In genomic region chr7:126884286-126885164, GRCm38 (mm10) we compare ENCODE assay signal across 8 mouse cellular contexts. TPM values are rescaled to one million over a fixed set of nuclear protein-coding genes. Genes with fewer than 3 reads are reported as not detected.
DNase-seq lines count a peak whose midpoint lies in the region; ATAC-seq lines count a peak whose summit lies in the region.

Gene Taok2 (minus strand): TSS chr7:126884703.

- H3K36me3 ChIP-seq in megakaryocyte, embryonic 14.5 days (replicated peaks; ENCODE audit: low read length) = peaks cover 68% of the 10 kb centered on the region

- no peaks in the 10 kb centered on the region for H3K9me3 ChIP-seq in megakaryocyte, embryonic 14.5 days

- peaks cover 61% of the 10 kb centered on the region for H3K4me1 ChIP-seq in megakaryocyte, embryonic 14.5 days

- peak; percentile 92 for ATAC-seq in common myeloid progenitor, adult 5-6 weeks (replicated peaks; ENCODE audit: low read depth, poor library complexity, severe bottlenecking)

- no peaks in the 10 kb centered on the region for H3K27me3 ChIP-seq in megakaryocyte, embryonic 14.5 days (replicated peaks)

- DNase-seq in ZHBTc4 (ENCODE audit: low read depth, low spot score) = peak; percentile 100
- peak; percentile 94 to 97 for DNase-seq in gastrocnemius, adult 8-10 months (ENCODE audit: low spot score in 2 of 2)
- DNase-seq in hindlimb bud, embryonic 11.5 days (ENCODE audit: extremely low spot score, low read depth, low spot score) = peak; percentile 97
- DNase-seq in left cerebral cortex, adult 8-10 months (ENCODE audit: low spot score in 2 of 2) = peak; percentile 94 to 99
- peak; percentile 99 for DNase-seq in right cerebral cortex, postnatal 10 days (ENCODE audit: low spot score in 2 of 2)
- DNase-seq in urinary bladder, postnatal 25 days (ENCODE audit: low spot score) = peak; percentile 97

- H3K4me3 ChIP-seq in megakaryocyte, embryonic 14.5 days (replicated peaks) = peak within 1 kb of the TSS; percentile 100

RNA-seq across cellular contexts. Expression of gene Taok2, which starts in this region (rescaled TPM):
- 32.2 and 42.2 TPM in 2 replicates for total RNA-seq in common myeloid progenitor, adult 5-6 weeks (2017)
- total RNA-seq in gastrocnemius, adult 8-10 months (2022) = 10 to 100 TPM; 18.6 to 20.9 (median 20.0) TPM
- total RNA-seq in left cerebral cortex, adult 8-10 months (2022) = 100 to 1,000 TPM; 146 to 153 (median 152) TPM
- polyA plus RNA-seq in megakaryocyte, embryonic 14.5 days (2012; ENCODE audit: insufficient read depth, low replicate concordance) = 159 and 479 TPM in 2 replicates

Comparison
In these comparisons a context has a peak if more than half of its experiments do, and no peak if none do; other contexts are left out.
1. Peak in every context shown above with its lines: DNase-seq, ATAC-seq and H3K4me3 ChIP-seq.